In the genomic region with DNA sequence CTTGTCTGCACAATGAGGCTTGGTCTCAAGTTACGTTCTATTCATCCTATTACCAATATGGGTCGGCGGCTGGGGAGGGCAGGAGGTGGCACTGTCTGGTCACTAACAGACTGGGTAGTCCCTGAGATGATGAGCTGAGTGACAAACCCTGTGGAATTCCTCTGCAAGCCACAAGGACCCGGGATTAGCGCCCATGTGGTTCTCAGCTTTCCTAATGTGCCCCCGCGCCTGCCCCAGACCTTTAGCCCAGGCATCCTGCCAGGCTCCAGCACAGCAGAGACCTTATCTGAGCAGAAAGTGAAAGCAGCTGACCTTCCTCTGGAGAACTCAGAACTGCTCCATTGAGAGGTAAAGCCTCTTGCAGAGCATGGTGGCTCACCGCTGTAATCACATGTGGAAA, we compare ENCODE assay signal across 9 mouse cellular contexts. TPM values are rescaled to one million over a fixed set of nuclear protein-coding genes. Genes with fewer than 3 reads are reported as not detected.
DNase-seq lines count a peak whose midpoint lies in the region; ATAC-seq and TF ChIP-seq lines count a peak whose summit lies in the region.
"Had no signal": no experiment of that assay in that cellular context is flagged by ENCODE, and none has a peak within 500 bp of the region (broad histone marks: within the 10 kb centered on the region; RNA-seq: fewer than 3 reads in every experiment).

No protein-coding gene starts in this region.

- TF ChIP-seq CTCF in C2C12 (IDR thresholded peaks at IDR 0.05; ENCODE audit: control insufficient read depth, insufficient read depth, insufficient read length): no peak

- H3ac ChIP-seq in C2C12 (ENCODE audit: control insufficient read depth, insufficient read length, low read depth): no peak overlapping the region

- no peaks in the 10 kb centered on the region for H3K79me3 ChIP-seq in C2C12 (ENCODE audit: low read depth)

- H3K4me3 ChIP-seq in C2C12 (ENCODE audit: insufficient read depth, poor library complexity, severe bottlenecking): no peak overlapping the region
- H3K4me3 ChIP-seq: stomach, embryonic 15.5 days had no signal

- no peaks in the 10 kb centered on the region for H3K27me3 ChIP-seq in C2C12 (ENCODE audit: control insufficient read depth, insufficient read depth, insufficient read length)
- H3K27me3 ChIP-seq: stomach, embryonic 15.5 days had no signal

- intact Hi-C loops in gastrocnemius, postnatal 14 days (cut with DNase I; ENCODE audit: low total_unique reads): no loop called here

- H3K36me3 ChIP-seq in C2C12 (ENCODE audit: control insufficient read depth, insufficient read depth): no peaks in the 10 kb centered on the region
- H3K36me3 ChIP-seq: stomach, embryonic 15.5 days had no signal

- DNase-seq in 3134 (ENCODE audit: extremely low read depth, insufficient read length, low spot score): peak; percentile 59
- peak; percentile 80 for DNase-seq in gastrocnemius, postnatal 14 days
- peak; percentile 90 for DNase-seq in kidney, adult 9 months
- no peak for DNase-seq in spleen, postnatal 4 days (ENCODE audit: low spot score in 2 of 2)
- no peak for DNase-seq in spleen, postnatal 14 days (ENCODE audit: low spot score in 2 of 2)
- DNase-seq: midbrain, embryonic 14.5 days had no signal

- H3K79me2 ChIP-seq in C2C12 (ENCODE audit: control insufficient read depth, insufficient read depth): no peaks in the 10 kb centered on the region

- ATAC-seq in activated CD4-positive, CD25-positive, alpha-beta regulatory T cell, adult 4 months: no peak

TF ChIP-seq in C2C12, 6 proteins besides CTCF, POLR2A, EP300 and RAD21:
- no peak for TF ChIP-seq MYOD1 (IDR thresholded peaks at IDR 0.05; ENCODE audit: control insufficient read depth, insufficient read length, low read depth)
- peak; percentile 45 for TF ChIP-seq MAX (IDR thresholded peaks at IDR 0.05)

RNA-seq across cellular contexts. Expression of a gene that starts 21.0 kb away (rescaled TPM):
- 15.9 TPM for polyA plus RNA-seq in C2C12 (2012; fragmentation: generic; extraction: Trizol)
- total RNA-seq in gastrocnemius, postnatal 14 days (2021): 1 to 10 TPM; 7.8 to 9.6 TPM
- polyA plus RNA-seq in activated CD4-positive, CD25-positive, alpha-beta regulatory T cell, adult 4 months (2017; shearing (Covaris generic)): 10 to 100 TPM; 19.4 to 22.7 TPM

RNA-seq across cellular contexts. Expression of a gene that starts 37.1 kb away (rescaled TPM):
- polyA plus RNA-seq in C2C12 (2012; fragmentation: generic; extraction: Trizol): 5,697 TPM
- 1,000 to 10,000 TPM; 3,074 to 3,192 TPM for total RNA-seq in gastrocnemius, postnatal 14 days (2021)
- polyA plus RNA-seq in activated CD4-positive, CD25-positive, alpha-beta regulatory T cell, adult 4 months (2017; shearing (Covaris generic)): 1,000 to 10,000 TPM; 1,760 to 1,971 TPM

RNA-seq across cellular contexts. Expression of a gene that starts 53.5 kb away (rescaled TPM):
- 7.9 TPM for polyA plus RNA-seq in C2C12 (2012; fragmentation: generic; extraction: Trizol)
- 1 to 10 TPM; 8.3 to 9.3 TPM for total RNA-seq in gastrocnemius, postnatal 14 days (2021)
- polyA plus RNA-seq in activated CD4-positive, CD25-positive, alpha-beta regulatory T cell, adult 4 months (2017; shearing (Covaris generic)): 1 to 10 TPM; 6.5 to 8.0 TPM

Comparison
In these comparisons a context has a peak if more than half of its experiments do, and no peak if none do; other contexts are left out.
1. DNase-seq: peak in 3134 (single experiment), gastrocnemius, postnatal 14 days (single experiment) and kidney, adult 9 months (single experiment); none in spleen, postnatal 4 days (0 of 2) and spleen, postnatal 14 days (0 of 2).